Mouse (Mus musculus) effector memory CD4-positive, alpha-beta T cell, adult 7 months (primary cell): Measurements from ENCODE around the gene Gm11034. TPM values are rescaled to one million over a fixed set of nuclear protein-coding genes. Genes with fewer than 3 reads are reported as not detected.

Source experiments
- polyA plus RNA-seq: library from polyadenylated mRNA; unstranded; fragments of 100-300 nt; shearing (Covaris generic); gene quantifications from one replicate; pipeline ENCODE4 v1.2.1, GENCODE M21; 2017

Gm11034 gene
- not detected for polyA plus RNA-seq

GRCm38 (mm10) chr8:72213536-72213935 lies at the start of gene Gm11034:
Gene Gm11034, minus strand, starts transcription at chr8:72213636.

GRCm38 (mm10) chr8:72239499-72240402 lies 26.3 kb upstream of the Gm11034 start, which contains the start of gene Ap1m1:
Gene Ap1m1, plus strand, starts transcription at chr8:72240018.

GRCm38 (mm10) chr8:72219541-72220363 lies 6.3 kb upstream of the Gm11034 start, which contains the start of gene Fam32a:
Gene Fam32a, plus strand, starts transcription at chr8:72219730.

GRCm38 (mm10) chr8:72212751-72213150 lies 685 bp downstream of the Gm11034 start, which contains the start of gene Cib3:
Gene Cib3, minus strand, starts transcription at chr8:72212837.

GRCm38 (mm10) chr8:72189417-72190214 lies 23.8 kb downstream of the Gm11034 start, which contains the start of gene Hsh2d:
Gene Hsh2d, plus strand, starts transcription at chr8:72189638.

Other genes starting within 250 kb of the Gm11034 start
- gene Cyp4f18, start 204.0 kb downstream of the Gm11034 start, polyA plus RNA-seq: not detected
- gene Olfr372, start 172.4 kb downstream of the Gm11034 start, polyA plus RNA-seq: 0.30 TPM
- 0.77 TPM for gene Olfr373, start 130.5 kb downstream of the Gm11034 start, polyA plus RNA-seq
- not detected for gene Olfr374, start 106.6 kb downstream of the Gm11034 start, polyA plus RNA-seq
- 615 TPM for gene Tpm4, start 78.7 kb downstream of the Gm11034 start, polyA plus RNA-seq
- gene Rab8a, start 52.4 kb downstream of the Gm11034 start, polyA plus RNA-seq: 294 TPM
- gene Hsh2d, start 24.0 kb downstream of the Gm11034 start, polyA plus RNA-seq: 9.4 TPM
- gene Cib3, start 799 bp downstream of the Gm11034 start, polyA plus RNA-seq: 0.48 TPM
- 88.0 TPM for gene Fam32a, start 6.1 kb upstream of the Gm11034 start, polyA plus RNA-seq
- gene Ap1m1, start 26.4 kb upstream of the Gm11034 start, polyA plus RNA-seq: 159 TPM
- gene Gm10282, start 91.6 kb upstream of the Gm11034 start, polyA plus RNA-seq: 3.0 TPM
- 922 TPM for gene Klf2, start 105.4 kb upstream of the Gm11034 start, polyA plus RNA-seq
- gene Eps15l1, start 207.8 kb upstream of the Gm11034 start, polyA plus RNA-seq: 37.0 TPM
- gene Calr3, start 230.2 kb upstream of the Gm11034 start, polyA plus RNA-seq: 0.35 TPM
- 5.0 TPM for gene 1700030K09Rik, start 230.2 kb upstream of the Gm11034 start, polyA plus RNA-seq